Mouse (Mus musculus): Measurements from ENCODE around the gene Plau.

Plau gene

DNA sequence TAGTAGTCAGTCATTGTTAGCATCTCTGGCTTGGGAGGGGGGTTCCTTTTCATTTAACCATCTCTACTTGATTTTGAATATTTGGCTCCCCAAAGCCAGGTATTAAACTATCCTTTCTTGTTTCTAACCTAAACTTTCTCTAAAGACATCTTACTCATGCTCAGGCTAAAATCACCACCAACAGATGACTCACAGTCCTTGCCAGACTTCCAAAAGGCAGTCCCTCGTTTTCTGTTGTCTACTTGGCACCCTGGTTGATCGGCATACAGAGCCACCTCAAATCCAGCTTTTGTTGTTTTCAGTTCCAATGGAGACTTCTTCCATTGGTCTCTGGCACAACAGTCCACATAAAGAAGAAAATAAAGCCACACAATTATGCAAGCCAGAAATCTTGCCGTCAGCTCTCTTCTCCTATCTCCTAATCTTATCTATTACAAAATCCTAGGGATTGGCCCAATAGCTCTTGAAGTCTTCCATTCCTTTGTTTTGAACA lies 11.2 kb downstream of the Plau start:
- no peak for DNase-seq

DNA sequence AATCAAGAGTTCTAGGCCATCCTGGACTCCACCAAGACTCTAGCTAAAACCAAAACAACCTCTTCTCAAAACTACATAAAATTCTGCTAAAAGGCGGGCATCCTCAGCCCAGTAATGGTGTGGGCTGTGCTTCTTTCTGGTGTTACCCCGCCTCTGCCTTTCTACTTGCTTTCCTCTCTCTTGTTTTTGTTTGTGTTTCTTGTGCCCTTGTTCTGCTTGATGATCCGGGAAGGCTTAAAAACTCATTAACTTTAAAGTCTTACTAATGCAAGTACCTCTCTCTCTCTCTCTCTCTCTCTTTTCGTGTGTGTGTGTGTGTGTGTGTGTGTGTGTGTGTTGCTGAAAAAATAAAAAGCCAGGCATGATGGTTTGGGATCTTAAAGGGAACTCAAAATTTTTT lies 13.3 kb downstream of the Plau start:
- DNase-seq: no peak

DNA sequence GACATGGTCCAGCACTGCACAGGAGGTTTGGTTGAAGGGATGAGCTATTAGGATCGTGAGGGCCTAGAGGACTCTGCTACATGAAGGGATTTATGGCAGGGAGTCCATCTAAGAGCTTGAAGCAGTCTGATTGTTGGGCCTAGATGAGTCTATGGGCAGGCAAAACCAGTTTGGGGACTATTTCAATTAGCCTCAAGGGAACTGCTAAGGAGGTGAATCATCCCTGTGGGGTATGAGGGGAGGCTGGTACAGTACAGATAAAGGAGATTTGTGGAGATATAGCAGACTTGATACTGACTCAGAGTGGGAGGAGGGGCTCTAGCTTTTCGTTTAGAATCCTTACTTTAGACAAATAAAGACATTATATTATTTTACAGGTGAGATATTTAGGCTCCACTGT lies 14.0 kb downstream of the Plau start:
- no peak for DNase-seq

DNA sequence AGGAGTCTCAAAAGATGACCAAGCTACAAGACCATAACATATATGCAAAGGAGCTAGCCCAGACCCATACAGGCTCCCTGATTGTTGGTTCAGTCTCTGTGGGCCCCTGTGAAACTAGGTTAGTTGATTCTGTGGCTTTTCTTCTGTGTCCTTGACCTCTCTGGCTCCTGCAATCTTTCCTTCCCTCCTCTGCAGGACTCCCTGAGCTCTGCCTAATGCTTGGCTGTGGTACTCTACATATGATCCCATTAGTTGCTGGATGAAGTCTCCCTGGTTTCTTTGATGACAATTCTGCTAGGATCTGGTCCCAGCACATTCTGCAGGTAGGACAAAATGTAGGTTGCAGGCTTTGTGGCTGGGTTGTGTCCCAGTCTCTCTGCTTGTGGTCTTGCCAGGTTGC lies 15.3 kb downstream of the Plau start:
- no peak for DNase-seq

DNA sequence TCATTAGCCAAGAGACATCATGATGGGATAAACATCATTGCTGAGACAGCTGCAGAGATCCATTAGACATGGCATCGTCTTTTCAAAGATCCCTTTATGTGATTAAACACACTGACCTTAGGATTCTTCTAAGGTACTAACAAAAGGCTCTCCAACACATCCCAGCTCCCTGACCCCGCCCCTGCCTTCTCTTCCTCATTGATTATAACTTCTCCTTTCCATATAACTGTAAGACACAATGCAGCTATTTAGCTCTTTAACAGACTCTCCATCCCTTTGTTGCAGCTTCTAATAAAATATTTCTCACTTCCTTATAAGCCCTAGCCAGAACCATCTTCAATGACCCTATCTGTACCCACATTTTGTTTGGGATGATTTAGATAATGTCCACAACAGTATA lies 24.7 kb downstream of the Plau start:
- no peak for DNase-seq

DNA sequence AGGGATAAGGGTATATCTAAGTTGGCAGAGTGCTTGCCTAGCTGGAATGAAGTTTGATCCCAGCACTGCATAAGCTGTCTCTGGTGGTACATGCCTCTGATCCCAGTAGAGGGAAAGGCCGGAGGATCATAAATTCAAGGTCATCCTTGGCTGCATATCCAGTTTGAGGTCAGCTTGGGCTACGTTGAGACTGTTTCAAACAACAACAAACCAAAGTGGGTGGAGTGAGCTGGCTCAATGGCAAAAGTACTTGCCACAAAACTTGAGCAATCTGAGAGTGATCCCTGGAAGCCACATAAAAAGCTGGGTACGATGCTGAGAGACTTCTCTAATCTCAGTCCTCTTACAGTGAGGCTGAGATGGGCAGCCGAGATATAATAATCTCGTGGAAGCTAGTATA lies 25.1 kb downstream of the Plau start:
- DNase-seq: no peak

DNA sequence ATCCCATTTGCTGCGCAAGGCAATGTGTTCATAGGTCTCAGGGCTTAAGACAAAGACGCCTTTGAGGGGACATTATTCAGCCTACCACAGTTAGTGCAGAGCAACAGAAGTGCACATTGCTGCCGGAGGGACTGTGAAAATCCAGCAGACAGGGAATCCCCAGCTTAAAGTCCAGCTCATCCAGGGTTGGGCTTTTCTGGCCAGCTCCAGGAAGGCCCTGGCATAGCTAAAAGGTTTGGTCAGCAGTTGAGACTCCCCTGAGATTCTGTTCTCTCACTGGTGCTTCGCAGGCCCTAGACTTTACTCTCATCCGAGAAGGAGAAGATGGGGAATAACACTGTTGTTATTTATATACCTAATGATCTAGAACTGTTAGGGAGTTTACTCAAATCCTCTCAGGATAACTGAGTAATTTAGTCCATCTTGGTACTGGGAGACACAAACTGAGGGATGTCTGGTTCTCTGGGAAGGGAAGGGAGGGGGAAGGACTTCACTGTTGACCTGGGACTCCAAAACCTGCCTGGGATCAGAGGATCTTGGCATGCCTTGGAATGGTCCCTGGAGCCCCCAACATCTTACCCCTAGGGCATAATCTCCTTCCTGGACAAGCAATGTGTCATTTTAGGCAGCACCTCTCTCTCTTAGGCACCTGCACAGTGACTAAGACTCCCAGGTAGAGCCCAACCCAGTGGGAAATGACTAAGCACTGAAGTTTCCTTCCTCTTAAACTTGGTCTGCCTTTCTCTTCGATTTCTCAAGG lies 27.0 kb downstream of the Plau start:
- no peak for DNase-seq

DNA sequence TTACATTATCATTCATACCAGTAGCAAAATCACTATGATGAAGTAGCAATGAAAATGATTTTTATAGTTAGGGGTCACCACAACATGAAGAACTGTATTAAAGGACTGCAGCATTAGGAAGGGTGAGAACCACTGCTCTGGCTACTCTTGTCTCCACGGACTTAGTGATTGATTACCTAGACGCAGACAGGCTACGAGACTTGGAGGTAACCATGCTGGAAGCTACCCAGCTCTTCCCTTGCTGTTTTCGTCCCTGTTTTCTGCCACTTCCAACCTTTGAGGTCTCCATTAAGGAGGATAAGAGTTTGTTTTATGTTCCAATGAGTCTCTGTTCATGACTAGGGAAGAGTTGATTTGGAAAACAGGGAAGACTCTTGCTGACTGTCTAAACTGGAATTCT lies 27.7 kb downstream of the Plau start:
- no peak for DNase-seq

DNA sequence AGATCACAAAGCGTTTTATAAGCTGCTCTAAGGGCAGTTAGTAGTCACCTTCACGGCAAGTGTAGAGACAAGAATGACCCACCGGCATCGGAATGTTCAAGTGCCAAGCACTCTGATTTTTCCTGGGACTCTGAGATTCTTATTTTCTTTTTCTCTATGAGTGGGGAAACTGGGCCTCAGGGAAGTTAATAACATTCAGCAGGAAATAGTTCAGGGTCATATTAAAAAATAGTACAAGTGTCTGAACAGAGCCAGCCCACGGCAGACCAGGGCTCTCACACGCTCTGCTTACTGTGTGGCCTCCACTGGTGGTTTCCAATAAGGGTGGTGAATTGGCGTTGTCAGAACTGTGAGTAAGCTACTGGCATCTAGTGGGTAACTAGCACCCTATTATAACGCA lies 29.1 kb downstream of the Plau start:
- no peak for DNase-seq

DNA sequence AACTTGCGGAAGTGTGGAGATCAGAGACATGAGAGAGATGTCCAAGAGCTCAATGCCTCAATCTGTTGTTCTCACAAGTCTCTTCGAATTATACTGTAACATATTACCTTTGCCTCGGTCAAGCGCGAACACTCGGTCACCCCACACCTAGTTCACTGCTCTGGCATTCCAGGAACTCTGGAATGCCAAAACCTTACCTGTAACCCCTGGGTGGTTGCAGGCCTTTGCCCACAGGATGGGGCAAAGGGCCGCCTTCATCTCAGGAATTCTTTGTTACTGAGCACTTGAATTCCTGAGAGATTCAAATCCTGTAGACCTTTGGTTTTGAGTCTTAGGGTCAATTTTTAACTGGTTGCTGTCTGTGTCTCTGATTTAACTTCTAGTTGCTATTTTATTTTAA lies 29.9 kb downstream of the Plau start:
- no peak for DNase-seq

DNA sequence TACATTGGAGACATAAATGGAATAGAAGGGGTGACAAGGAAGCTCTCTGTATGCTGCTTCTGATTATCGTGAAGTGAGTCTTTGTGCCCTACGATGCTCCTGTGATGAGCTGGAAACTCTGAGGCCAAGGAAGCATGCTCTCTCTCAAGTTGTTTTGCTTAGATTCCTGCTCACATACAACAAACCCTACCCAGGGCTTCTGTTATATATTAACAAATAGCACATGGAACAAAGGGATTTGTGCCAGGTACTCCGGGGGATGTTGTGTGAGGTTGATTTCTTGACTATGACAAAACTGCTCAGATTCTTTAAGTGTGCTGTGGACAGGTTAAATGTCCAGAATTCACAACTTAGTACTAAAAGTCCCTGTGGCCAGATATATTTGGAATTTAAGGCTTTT lies 33.6 kb downstream of the Plau start:
- no peak for DNase-seq

DNA sequence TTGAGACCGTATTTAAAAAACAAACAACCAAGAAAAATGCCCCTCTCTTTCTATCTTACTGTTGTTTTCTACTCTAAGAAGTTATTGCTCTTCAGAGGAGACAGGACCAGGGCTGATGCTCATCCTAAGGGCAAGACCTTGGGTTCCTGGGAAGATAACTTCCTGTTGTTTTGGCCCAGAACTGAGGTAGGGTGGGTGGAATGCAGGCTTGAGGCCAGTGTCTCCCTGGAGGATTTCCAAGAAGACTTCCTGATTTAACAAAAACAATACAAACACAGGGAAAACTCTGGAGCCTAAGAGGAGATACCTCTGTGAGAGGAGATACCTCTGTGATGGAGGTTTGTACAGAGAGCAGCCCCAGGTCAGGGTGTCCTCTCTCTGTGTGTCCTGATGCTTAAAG lies 35.0 kb downstream of the Plau start:
- DNase-seq: no peak

DNA sequence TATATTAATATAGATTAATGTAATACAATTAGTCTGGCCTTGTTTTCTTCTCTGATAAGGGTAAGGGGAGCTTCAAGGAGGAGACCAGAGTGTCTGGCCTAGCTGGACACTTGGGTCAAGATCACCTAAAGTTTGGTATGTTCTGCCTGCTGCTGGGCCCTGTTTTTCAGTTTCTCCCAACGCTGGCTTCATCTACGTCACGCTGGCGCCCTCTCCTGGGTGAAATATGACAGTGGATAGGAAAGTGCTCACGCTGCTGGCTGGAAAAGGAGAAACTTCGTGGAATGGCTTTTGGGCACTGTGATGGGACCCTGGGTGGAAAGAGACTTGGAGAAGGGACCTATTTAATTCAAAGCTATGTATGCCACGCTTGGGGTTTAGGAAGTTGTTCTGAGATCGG lies 36.8 kb downstream of the Plau start:
- peak; percentile 80 for DNase-seq

DNA sequence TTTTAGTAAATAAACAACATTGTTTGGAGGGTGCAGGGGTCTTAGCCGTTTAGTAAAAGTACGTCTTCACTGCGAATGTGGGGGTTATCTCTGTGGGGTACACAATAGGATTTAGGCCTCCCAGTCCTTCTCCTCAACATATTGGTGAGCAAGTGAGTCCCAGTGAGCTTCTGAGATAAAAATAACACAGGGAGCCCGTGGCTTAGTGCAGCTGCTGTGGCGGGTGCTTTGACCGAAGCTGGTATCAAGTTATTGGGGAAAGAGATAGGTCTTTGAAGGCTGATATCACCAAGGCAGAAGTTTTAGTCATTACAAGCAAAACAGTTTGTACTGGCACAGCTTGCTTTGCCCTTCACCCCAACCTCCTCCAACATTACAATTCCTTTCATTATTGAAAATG lies 37.5 kb downstream of the Plau start:
- DNase-seq: no peak

DNA sequence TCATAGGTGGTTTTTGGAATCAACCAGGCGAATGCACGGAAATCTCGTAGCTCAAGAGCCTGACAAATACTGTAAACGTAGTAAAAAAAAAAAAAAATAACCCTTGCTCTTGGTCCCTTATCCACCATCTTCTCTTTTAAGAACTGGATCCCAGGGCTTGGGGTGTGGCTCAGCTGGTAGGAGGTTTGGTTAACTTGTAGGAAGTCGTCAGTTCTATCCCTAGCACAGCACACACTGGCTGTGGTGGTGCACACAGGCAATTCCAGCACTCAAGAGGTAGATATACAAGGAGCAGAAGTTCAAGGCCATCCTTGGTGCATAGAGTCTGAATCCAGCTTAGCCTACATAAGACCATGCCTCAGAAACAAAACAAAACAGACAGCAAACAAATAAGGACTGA lies 48.2 kb downstream of the Plau start:
- DNase-seq: no peak

DNA sequence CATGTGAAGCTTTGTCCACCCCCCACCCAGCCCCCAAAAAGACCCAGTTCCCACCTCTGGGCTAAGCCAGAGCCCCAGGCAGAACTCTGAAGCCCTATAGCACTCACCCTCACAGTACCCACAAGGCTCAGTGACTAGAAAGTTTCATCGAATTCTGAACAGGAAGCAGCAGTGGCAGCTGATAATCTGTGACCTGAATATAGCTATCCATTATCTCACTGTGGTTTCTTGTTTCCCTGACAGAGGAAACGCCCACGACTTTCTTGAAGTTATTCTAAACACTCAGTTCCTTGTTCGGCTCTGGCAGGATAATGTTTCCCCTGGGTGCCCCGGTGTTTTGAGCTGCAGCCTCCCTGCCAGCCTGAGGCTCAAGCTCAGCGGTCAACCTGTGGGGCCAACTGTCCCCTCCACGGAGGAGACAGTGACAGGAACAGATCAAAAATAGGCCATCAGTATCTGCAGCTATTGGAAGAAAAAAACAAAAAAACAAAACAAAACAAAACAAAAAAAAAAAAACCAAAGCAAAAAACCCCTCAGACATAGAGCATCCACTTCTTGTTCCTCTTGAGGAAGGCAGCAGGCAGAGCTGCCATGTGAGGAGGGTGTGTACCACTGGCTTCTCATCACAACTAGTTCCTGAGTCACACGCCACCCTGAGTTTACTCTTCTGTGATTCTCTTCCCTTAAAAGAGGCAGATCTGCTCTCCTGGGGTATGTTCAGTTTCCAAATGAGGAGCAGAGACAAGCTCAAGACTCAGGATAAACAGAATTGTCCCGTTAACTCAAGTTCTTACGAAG lies 48.8 kb downstream of the Plau start:
- peak; percentile 59 for DNase-seq

DNA sequence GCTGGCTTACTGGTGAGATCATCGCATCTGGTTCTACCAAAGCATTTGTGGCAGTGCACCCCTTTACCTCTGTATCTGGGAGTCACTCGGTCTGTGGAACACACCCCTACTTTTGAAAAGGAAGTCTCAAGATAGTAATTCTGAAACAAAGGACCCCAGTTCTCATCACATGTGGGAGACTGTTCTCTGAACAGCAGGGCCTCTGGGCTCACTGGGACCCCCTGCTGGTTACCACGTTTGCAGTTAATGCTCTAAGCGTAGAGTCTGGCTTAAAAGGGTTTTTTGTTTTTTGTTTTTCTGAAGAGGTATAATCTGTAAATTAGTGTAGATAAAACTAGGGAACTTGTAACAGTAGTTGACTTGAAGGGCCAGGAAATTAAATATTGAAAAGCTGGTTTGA lies 49.8 kb downstream of the Plau start:
- DNase-seq: peak; percentile 88

DNA sequence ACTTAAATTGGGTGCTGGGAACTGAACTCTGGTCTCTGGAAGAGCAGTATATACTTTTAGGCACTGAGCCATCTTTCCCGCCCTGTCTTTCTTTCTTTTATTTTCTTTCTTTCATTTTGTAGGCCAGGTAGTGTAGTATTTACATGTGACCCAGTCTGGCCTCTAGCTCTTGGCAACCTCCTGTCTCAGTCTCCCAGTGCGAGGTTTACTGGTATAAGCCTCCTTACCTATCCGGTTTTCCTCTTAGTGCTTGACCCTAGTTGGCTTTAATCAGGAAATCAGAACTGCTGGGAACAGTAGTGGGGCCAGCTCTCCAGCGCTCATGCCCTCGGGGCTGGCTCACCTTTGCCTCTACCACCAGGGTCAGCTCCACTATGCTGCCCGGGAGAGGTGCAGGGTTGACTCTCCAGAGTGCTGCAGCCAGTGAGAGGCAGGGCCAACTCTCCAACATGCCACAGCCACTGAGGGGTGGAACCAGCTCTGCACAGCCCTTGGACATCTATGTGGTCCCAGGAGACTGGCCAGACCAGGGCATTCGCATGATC lies 51.2 kb downstream of the Plau start:
- DNase-seq: no peak

DNA sequence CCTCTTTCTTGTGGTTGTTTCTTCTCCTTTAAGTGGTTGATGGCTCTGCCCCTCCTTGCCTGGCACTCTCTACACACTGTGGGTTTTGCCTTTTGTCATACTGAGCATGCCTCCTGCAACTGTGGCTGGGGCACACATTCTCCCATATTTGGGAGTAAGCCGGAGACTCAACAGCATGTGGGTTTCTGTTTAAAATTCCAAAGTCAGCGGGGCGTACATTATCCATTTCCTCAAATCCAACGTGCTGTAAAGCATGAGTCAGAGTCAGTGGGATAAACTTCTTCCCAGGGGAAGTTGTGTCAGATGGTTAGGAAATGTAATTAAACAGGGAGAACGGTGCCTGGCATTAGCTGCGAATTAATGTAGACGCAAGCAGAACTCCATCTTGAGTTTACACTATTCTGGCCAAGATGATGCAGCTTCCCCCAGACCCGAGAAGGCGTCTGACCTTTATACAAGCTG lies 55.5 kb downstream of the Plau start:
- DNase-seq: no peak
